Mouse (Mus musculus): ENCODE measurements around the gene Tlx2. TPM values are rescaled to one million over a fixed set of nuclear protein-coding genes. Genes with fewer than 3 reads are reported as not detected.

The Tlx2 gene
- polyA plus RNA-seq, 1 experiment from 2014 or later: 30.4 TPM

- peak within 1 kb of the TSS; percentile 81 for H3K4me3 ChIP-seq (ENCODE audit: low read depth, low read length)
- H3K9me3 ChIP-seq (ENCODE audit: control insufficient read depth, low read length): no peaks in the 10 kb centered on the region
- ATAC-seq (ENCODE audit: insufficient read depth, low FRiP score, low TSS enrichment) (peak; percentile 80), DNase-seq (ENCODE audit: low spot score) (peak; percentile 93)
- WGBS: 2% methylated on average over 48 of the region's 58 CpGs
- peak within 1 kb of the TSS; percentile 97 for H3K4me2 ChIP-seq (ENCODE audit: low read depth)
- H3K9ac ChIP-seq (ENCODE audit: low read length): peak within 1 kb of the TSS; percentile 91
- peaks cover 9% of the 10 kb centered on the region for H3K36me3 ChIP-seq (ENCODE audit: control insufficient read depth, insufficient read depth, low read length)
- peaks cover 24% of the 10 kb centered on the region for H3K4me1 ChIP-seq (ENCODE audit: control insufficient read depth, insufficient read depth, low read length)
- H3K27me3 ChIP-seq (ENCODE audit: control insufficient read depth, insufficient read depth, low read length): no peaks in the 10 kb centered on the region
- H3K27ac ChIP-seq (ENCODE audit: low read depth, low read length): peak within 1 kb of the TSS; percentile 83
These were observed 45.0 kb upstream of the Tlx2 start, which contains the start of gene Mogs for GRCm38 (mm10) chr6:83115011-83115671. Gene Mogs (plus strand): TSS chr6:83115496.

- H3K9me3 ChIP-seq (ENCODE audit: control insufficient read depth, low read length): no peaks in the 10 kb centered on the region
- WGBS: 91% methylated on average over 4 of the region's 4 CpGs
These were observed 41.5 kb upstream of the Tlx2 start for GRCm38 (mm10) chr6:83111510-83112136.

GRCm38 (mm10) chr6:83108762-83109668 lies 38.9 kb upstream of the Tlx2 start, which contains the start of gene Mrpl53:
Gene Mrpl53 (plus strand): TSS chr6:83109040.
- ATAC-seq (ENCODE audit: insufficient read depth, low FRiP score, low TSS enrichment): peak; percentile 89
- WGBS: under 1% methylated on average over 76 of the region's 76 CpGs
- H3K27me3 ChIP-seq (ENCODE audit: control insufficient read depth, insufficient read depth, low read length): no peaks in the 10 kb centered on the region
- H3K4me2 ChIP-seq (ENCODE audit: low read depth): peak within 1 kb of the TSS; percentile 86
- no peaks in the 10 kb centered on the region for H3K9me3 ChIP-seq (ENCODE audit: control insufficient read depth, low read length)
- peak within 1 kb of the TSS; percentile 89 for H3K4me3 ChIP-seq (ENCODE audit: low read depth, low read length)
- H3K36me3 ChIP-seq (ENCODE audit: control insufficient read depth, insufficient read depth, low read length): peaks cover 2% of the 10 kb centered on the region; the same call in 1 of the 2 replicates
- peak within 1 kb of the TSS; percentile 92 for H3K9ac ChIP-seq (ENCODE audit: low read length)
- peaks cover 12% of the 10 kb centered on the region for H3K4me1 ChIP-seq (ENCODE audit: control insufficient read depth, insufficient read depth, low read length)
- DNase-seq (ENCODE audit: low spot score): peak; percentile 85
- peak within 1 kb of the TSS; percentile 70 for H3K27ac ChIP-seq (ENCODE audit: low read depth, low read length)

More at GRCm38 (mm10) chr6:83111510-83112136, 41.5 kb upstream of the Tlx2 start:
- Histone ChIP-seq H3K4me3 (ENCODE audit: low read depth, low read length) (no peak overlapping the region), H3K4me2 (ENCODE audit: low read depth) (no peak overlapping the region), H3K4me1 (ENCODE audit: control insufficient read depth, insufficient read depth, low read length) (peaks cover 19% of the 10 kb centered on the region), H3K27me3 (ENCODE audit: control insufficient read depth, insufficient read depth, low read length) (no peaks in the 10 kb centered on the region), H3K36me3 (ENCODE audit: control insufficient read depth, insufficient read depth, low read length) (peaks cover 2% of the 10 kb centered on the region; the same call in 1 of the 2 replicates), H3K9ac (ENCODE audit: low read length) (no peak overlapping the region), H3K27ac (ENCODE audit: low read depth, low read length) (no peak overlapping the region)
- DNase-seq (ENCODE audit: low spot score): no peak
- no peak for ATAC-seq (ENCODE audit: insufficient read depth, low FRiP score, low TSS enrichment)

GRCm38 (mm10) chr6:83107566-83108400 lies 37.7 kb upstream of the Tlx2 start:
- no peak overlapping the region for H3K27ac ChIP-seq (ENCODE audit: low read depth, low read length)
- DNase-seq (ENCODE audit: low spot score) (peak; percentile 82), ATAC-seq (ENCODE audit: insufficient read depth, low FRiP score, low TSS enrichment) (peak; percentile 40; the same call in 1 of the 2 replicates)
- H3K4me3 ChIP-seq (ENCODE audit: low read depth, low read length): peak overlapping the region; percentile 89; the same call in 1 of the 2 replicates
- H3K9me3 ChIP-seq (ENCODE audit: control insufficient read depth, low read length): no peaks in the 10 kb centered on the region
- peak overlapping the region; percentile 92 for H3K9ac ChIP-seq (ENCODE audit: low read length)
- 36% methylated on average over 13 of the region's 13 CpGs for WGBS
- H3K27me3 ChIP-seq (ENCODE audit: control insufficient read depth, insufficient read depth, low read length): 0 out of 2 replicates have a peak, but pooled peaks cover 2% of the 10 kb centered on the region
- peak overlapping the region; percentile 86 for H3K4me2 ChIP-seq (ENCODE audit: low read depth)
- H3K4me1 ChIP-seq (ENCODE audit: control insufficient read depth, insufficient read depth, low read length): peaks cover 12% of the 10 kb centered on the region
- H3K36me3 ChIP-seq (ENCODE audit: control insufficient read depth, insufficient read depth, low read length): peaks cover 2% of the 10 kb centered on the region; the same call in 1 of the 2 replicates

- ATAC-seq (ENCODE audit: insufficient read depth, low FRiP score, low TSS enrichment) (no peak), DNase-seq (ENCODE audit: low spot score) (no peak)
- peaks cover 2% of the 10 kb centered on the region; the same call in 1 of the 2 replicates for H3K36me3 ChIP-seq (ENCODE audit: control insufficient read depth, insufficient read depth, low read length)
- H3K27me3 ChIP-seq (ENCODE audit: control insufficient read depth, insufficient read depth, low read length): 0 out of 2 replicates have a peak, but pooled peaks cover 2% of the 10 kb centered on the region
- H3K27ac ChIP-seq (ENCODE audit: low read depth, low read length): no peak overlapping the region
- no peak overlapping the region for H3K4me2 ChIP-seq (ENCODE audit: low read depth)
- WGBS: 81% methylated on average over 4 of the region's 4 CpGs
- no peaks in the 10 kb centered on the region for H3K9me3 ChIP-seq (ENCODE audit: control insufficient read depth, low read length)
- no peak overlapping the region for H3K9ac ChIP-seq (ENCODE audit: low read length)
- H3K4me1 ChIP-seq (ENCODE audit: control insufficient read depth, insufficient read depth, low read length): peaks cover 15% of the 10 kb centered on the region
- H3K4me3 ChIP-seq (ENCODE audit: low read depth, low read length): no peak overlapping the region
These were observed 34.1 kb upstream of the Tlx2 start for GRCm38 (mm10) chr6:83104158-83104557.

- no peak overlapping the region for H3K4me2 ChIP-seq (ENCODE audit: low read depth)
- peaks cover 2% of the 10 kb centered on the region; the same call in 1 of the 2 replicates for H3K36me3 ChIP-seq (ENCODE audit: control insufficient read depth, insufficient read depth, low read length)
- H3K9me3 ChIP-seq (ENCODE audit: control insufficient read depth, low read length): no peaks in the 10 kb centered on the region
- no peak for ATAC-seq (ENCODE audit: insufficient read depth, low FRiP score, low TSS enrichment)
- no peak overlapping the region for H3K27ac ChIP-seq (ENCODE audit: low read depth, low read length)
- H3K4me1 ChIP-seq (ENCODE audit: control insufficient read depth, insufficient read depth, low read length): peaks cover 11% of the 10 kb centered on the region
- WGBS: 50% methylated on average over 11 of the region's 11 CpGs
- peak overlapping the region; percentile 33; the same call in 1 of the 2 replicates for H3K9ac ChIP-seq (ENCODE audit: low read length)
- H3K4me3 ChIP-seq (ENCODE audit: low read depth, low read length): no peak overlapping the region
- 0 out of 2 replicates have a peak, but pooled peaks cover 2% of the 10 kb centered on the region for H3K27me3 ChIP-seq (ENCODE audit: control insufficient read depth, insufficient read depth, low read length)
- no peak for DNase-seq (ENCODE audit: low spot score)
These were observed 33.1 kb upstream of the Tlx2 start for GRCm38 (mm10) chr6:83103130-83103650.

- DNase-seq (ENCODE audit: low spot score) (peak; percentile 79), ATAC-seq (ENCODE audit: insufficient read depth, low FRiP score, low TSS enrichment) (peak; percentile 73)
- Histone ChIP-seq H3K27ac (ENCODE audit: low read depth, low read length) (peak overlapping the region; percentile 70), H3K27me3 (ENCODE audit: control insufficient read depth, insufficient read depth, low read length) (0 out of 2 replicates have a peak, but pooled peaks cover 2% of the 10 kb centered on the region), H3K4me1 (ENCODE audit: control insufficient read depth, insufficient read depth, low read length) (peaks cover 6% of the 10 kb centered on the region), H3K4me3 (ENCODE audit: low read depth, low read length) (peak overlapping the region; percentile 70), H3K9me3 (ENCODE audit: control insufficient read depth, low read length) (no peaks in the 10 kb centered on the region), H3K9ac (ENCODE audit: low read length) (peak overlapping the region; percentile 83), H3K36me3 (ENCODE audit: control insufficient read depth, insufficient read depth, low read length) (no peaks in the 10 kb centered on the region), H3K4me2 (ENCODE audit: low read depth) (peak overlapping the region; percentile 98)
- under 1% methylated on average over 74 of the region's 74 CpGs for WGBS
These were observed 31.8 kb upstream of the Tlx2 start for GRCm38 (mm10) chr6:83101688-83102556.

Data from neural tube, embryonic 11.5 days (tissue).